Mouse (Mus musculus) liver, adult 2 months (tissue): ENCODE results near the gene Cox8b. TPM values are rescaled to one million over a fixed set of nuclear protein-coding genes. Genes with fewer than 3 reads are reported as not detected.

Source experiments
- DNase-seq: peaks from one replicate; pipeline ENCODE4 v3.0.0-alpha.2; 2011; ENCODE audit warnings: low read depth, low spot score; ENCODE audit errors: extremely low read depth
- H3K27ac ChIP-seq: fragments of 200-500 bp; replicated peaks from 2 replicates; pipeline ENCODE4 v1.5.1; 2012; ENCODE audit warnings: low read depth, mild to moderate bottlenecking, control low read depth, inconsistent platforms, low read length; ENCODE audit not compliant: insufficient read depth
- H3K27me3 ChIP-seq: fragments of 200-500 bp; 2 replicates; pipeline ENCODE4 v1.6.1; 2012; ENCODE audit warnings: mild to moderate bottlenecking, moderate library complexity, low read length, inconsistent platforms; ENCODE audit not compliant: control insufficient read depth, insufficient read depth
- H3K36me3 ChIP-seq: fragments of 200-500 bp; 2 replicates; pipeline ENCODE4 v1.6.1; 2012; ENCODE audit warnings: low read length, inconsistent platforms; ENCODE audit not compliant: control insufficient read depth, insufficient read depth
- H3K4me1 ChIP-seq: fragments of 200-500 bp; 2 replicates; pipeline ENCODE4 v1.6.1; 2011; ENCODE audit warnings: low read length; ENCODE audit not compliant: control insufficient read depth, insufficient read depth
- H3K4me3 ChIP-seq: fragments of 200-500 bp; 2 replicates; pipeline ENCODE4 v1.5.1; 2011; ENCODE audit warnings: low read depth, mild to moderate bottlenecking, control low read depth, low read length, moderate library complexity; ENCODE audit not compliant: insufficient read depth
- H3K79me2 ChIP-seq: fragments of 200-500 bp; 2 replicates; pipeline ENCODE4 v1.6.1; 2012; ENCODE audit warnings: inconsistent platforms, mild to moderate bottlenecking, low read length, moderate library complexity; ENCODE audit not compliant: control insufficient read depth, insufficient read depth
- H3K9ac ChIP-seq: fragments of 200-500 bp; 2 replicates; pipeline ENCODE4 v1.6.1; 2012; ENCODE audit warnings: low read depth, mild to moderate bottlenecking, control low read depth, inconsistent platforms, low read length
- CTCF ChIP-seq: fragments of 200-500 bp; IDR thresholded peaks from 2 replicates; pipeline ENCODE4 v1.5.1; 2011; ENCODE audit warnings: low read depth, low read length, control low read depth
- POLR2A ChIP-seq: fragments of 200-500 bp; IDR thresholded peaks from 2 replicates; pipeline ENCODE4 v1.6.1; 2011; ENCODE audit warnings: low read length, control low read depth; ENCODE audit not compliant: insufficient read depth; ENCODE audit errors: extremely low read depth
- WGBS: fragments of 180-500 bp; shearing (Covaris S2); methylation state at CpG from one replicate; pipeline ENCODE4 v1.1.7; 2018; 5-methylcytosine and 5-hydroxymethylcytosine counted together
- polyA plus RNA-seq: library from polyadenylated mRNA; depleted of rRNA; stranded (reverse); fragments of >200 nt; gene quantifications from 2 replicates; pipeline ENCODE4 v1.2.3, GENCODE M21; 2012
- total RNA-seq: library from RNA; depleted of rRNA; stranded (reverse); fragments of >200 nt; gene quantifications from 2 replicates; pipeline ENCODE4 v1.2.3, GENCODE M21; 2014

Gene Cox8b
- total and polyA plus RNA-seq, 2 experiments: 0.55 TPM; not detected in 1

GRCm38 (mm10) chr7:140860728-140861127, 39.5 kb downstream of the Cox8b start:
- Histone ChIP-seq H3K9ac (no peak overlapping the region), H3K36me3 (peaks cover 29% of the 10 kb centered on the region), H3K79me2 (peaks cover 7% of the 10 kb centered on the region; the same call in 1 of the 2 replicates), H3K27me3 (no peaks in the 10 kb centered on the region), H3K4me1 (peaks cover 6% of the 10 kb centered on the region), H3K4me3 (no peak overlapping the region), H3K27ac (no peak overlapping the region)
- TF ChIP-seq CTCF (no peak), POLR2A (no peak)
- 81% methylated on average over 5 of the region's 5 CpGs for WGBS
- DNase-seq: no peak

- no peak for TF ChIP-seq POLR2A
- TF ChIP-seq CTCF: no peak
- Histone ChIP-seq H3K4me3 (no peak overlapping the region), H3K4me1 (peaks cover 9% of the 10 kb centered on the region), H3K27me3 (no peaks in the 10 kb centered on the region), H3K36me3 (peaks cover 23% of the 10 kb centered on the region), H3K27ac (no peak overlapping the region), H3K79me2 (peaks cover 15% of the 10 kb centered on the region), H3K9ac (no peak overlapping the region)
- 89% methylated on average over 6 of the region's 6 CpGs for WGBS
- DNase-seq: no peak
These were observed 40.2 kb downstream of the Cox8b start for GRCm38 (mm10) chr7:140859997-140860396.

GRCm38 (mm10) chr7:140858746-140859145, 41.5 kb downstream of the Cox8b start:
- no peak overlapping the region for H3K9ac ChIP-seq
- no peak overlapping the region for H3K27ac ChIP-seq
- peaks cover 21% of the 10 kb centered on the region for H3K79me2 ChIP-seq
- H3K4me1 ChIP-seq: peaks cover 21% of the 10 kb centered on the region
- 96% methylated on average over 8 of the region's 8 CpGs for WGBS
- no peak for DNase-seq
- TF ChIP-seq POLR2A: no peak
- no peak for TF ChIP-seq CTCF
- H3K4me3 ChIP-seq: no peak overlapping the region
- H3K36me3 ChIP-seq: peaks cover 19% of the 10 kb centered on the region
- H3K27me3 ChIP-seq: no peaks in the 10 kb centered on the region

GRCm38 (mm10) chr7:140857550-140858505, 42.4 kb downstream of the Cox8b start, which contains the start of gene Bet1l:
TSS of gene Bet1l (minus strand) at chr7:140857577.
- Histone ChIP-seq H3K36me3 (peaks cover 10% of the 10 kb centered on the region), H3K9ac (peak within 1 kb of the TSS; percentile 91), H3K27me3 (no peaks in the 10 kb centered on the region), H3K27ac (peak within 1 kb of the TSS; percentile 97), H3K4me1 (peaks cover 27% of the 10 kb centered on the region), H3K79me2 (peaks cover 25% of the 10 kb centered on the region), H3K4me3 (peak within 1 kb of the TSS; percentile 92)
- DNase-seq: no peak
- TF ChIP-seq CTCF (no peak), POLR2A (no peak)
- 35% methylated on average over 40 of the region's 40 CpGs for WGBS

- H3K9ac ChIP-seq: peak within 1 kb of the TSS; percentile 91
- H3K36me3 ChIP-seq: peaks cover 8% of the 10 kb centered on the region; the same call in 1 of the 2 replicates
- peak within 1 kb of the TSS; percentile 97 for H3K27ac ChIP-seq
- H3K79me2 ChIP-seq: peaks cover 30% of the 10 kb centered on the region
- under 1% methylated on average over 50 of the region's 50 CpGs for WGBS
- peaks cover 35% of the 10 kb centered on the region for H3K4me1 ChIP-seq
- H3K27me3 ChIP-seq: no peaks in the 10 kb centered on the region
- DNase-seq: peak; percentile 80
- H3K4me3 ChIP-seq: peak within 1 kb of the TSS; percentile 92
- TF ChIP-seq CTCF (no peak), POLR2A (peak; percentile 66)
These were observed 43.3 kb downstream of the Cox8b start, which contains the start of gene Ric8a for GRCm38 (mm10) chr7:140856785-140857549. TSS of gene Ric8a (plus strand) at chr7:140856957.
